Mouse (Mus musculus) ES-E14 (cell line): ENCODE data around the gene Pde9a.

Experiments used
- CHD2 ChIP-seq: IDR thresholded peaks from 2 replicates; pipeline ENCODE4 v1.6.1; 2014; ENCODE audit warnings: mild to moderate bottlenecking, low read depth, low read length, inconsistent platforms
- HCFC1 ChIP-seq: IDR thresholded peaks from 2 replicates; pipeline ENCODE4 v1.6.1; 2012; ENCODE audit warnings: low read length, inconsistent platforms, borderline replicate concordance; ENCODE audit not compliant: insufficient read depth
- MAFK ChIP-seq: IDR thresholded peaks from 2 replicates; pipeline ENCODE4 v1.6.1; 2014; ENCODE audit warnings: mild to moderate bottlenecking, low read depth, low read length, inconsistent platforms; ENCODE audit not compliant: insufficient read depth
- ZNF384 ChIP-seq: IDR thresholded peaks from 2 replicates; pipeline ENCODE4 v1.6.1; 2012; ENCODE audit warnings: low read depth, low read length, inconsistent platforms

DNA sequence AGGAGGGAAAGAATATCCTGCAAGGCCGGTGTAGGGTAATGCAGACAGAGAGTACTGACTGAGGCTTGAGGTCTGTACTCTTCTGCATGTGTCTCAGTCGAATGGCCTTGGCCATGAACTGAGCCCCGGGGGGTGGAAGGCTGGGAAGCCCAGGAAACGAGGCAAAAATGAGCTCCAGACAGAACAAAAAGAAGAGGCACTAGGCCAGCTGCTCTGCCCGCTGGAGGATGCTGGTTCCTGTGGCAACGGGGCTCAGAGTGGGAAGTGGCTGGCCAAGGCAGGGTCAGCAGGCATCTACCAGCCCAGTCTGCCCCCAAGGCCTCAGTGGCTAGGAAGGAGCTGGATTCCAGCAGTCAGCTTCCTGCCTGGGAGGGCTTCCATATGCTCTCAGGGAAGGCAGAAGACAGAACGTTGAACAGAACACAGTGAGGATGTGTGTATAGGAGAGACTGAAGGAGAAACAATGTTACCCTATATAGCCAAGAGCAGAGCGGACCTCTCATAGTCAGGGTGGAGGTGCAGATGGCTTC, 65.2 kb downstream of the Pde9a start:
- TF ChIP-seq CHD2 (no peak), HCFC1 (no peak), MAFK (no peak), ZNF384 (no peak)
